Mouse (Mus musculus) kidney, postnatal 14 days (tissue): ENCODE measurements at regions not wholly inside any gene's neighbourhood (a gene's known extent, or its start where the extent isn't known, plus 50 kb on each side); places are given as distances from the start of the nearest gene placed in this dataset.

Experiments used
- DNase-seq: peaks from one replicate; pipeline ENCODE4 v3.0.0; 2022; ENCODE audit warnings: mixed read lengths

DNA sequence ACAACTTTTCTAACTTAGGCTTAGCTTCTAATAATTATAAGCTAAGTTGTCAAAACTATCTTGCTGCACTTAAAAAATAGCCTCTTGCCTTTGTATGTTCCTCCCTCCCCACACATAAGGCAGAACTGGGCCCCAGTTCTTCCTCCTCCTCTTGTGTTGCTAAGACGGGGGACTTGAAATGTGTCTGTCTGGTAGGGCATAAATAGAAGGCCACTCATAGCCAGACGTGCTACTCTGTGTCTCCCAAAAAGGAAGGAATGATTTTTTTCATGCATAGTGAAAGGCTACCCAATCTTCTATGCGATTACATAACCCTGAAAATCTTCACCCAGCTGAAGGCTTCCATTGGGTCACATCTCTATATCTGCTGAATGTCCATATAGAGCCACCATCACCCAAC lies 183.5 kb downstream of the Hsfy2 start:
- DNase-seq, result no peak

DNA sequence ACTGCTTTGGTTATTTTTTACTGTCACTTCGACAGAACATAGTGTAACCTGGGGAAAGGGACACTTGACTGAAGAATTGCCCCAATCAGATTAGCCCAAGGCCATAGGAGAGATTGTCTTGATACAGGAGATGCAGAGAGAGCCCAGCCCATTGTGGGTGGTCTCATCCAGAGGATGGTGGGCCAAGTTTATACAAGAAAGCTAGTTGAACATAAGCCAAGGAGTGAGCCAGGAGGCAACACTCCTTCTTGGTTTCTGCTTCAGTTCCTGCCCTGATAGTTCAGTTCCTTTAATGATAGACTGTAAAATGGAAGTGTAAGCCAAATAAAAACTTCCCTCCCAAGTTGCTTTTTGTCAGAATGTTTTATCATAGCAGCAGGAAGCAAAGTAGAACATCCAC lies 194.4 kb downstream of the Hsfy2 start:
- no peak for DNase-seq

DNA sequence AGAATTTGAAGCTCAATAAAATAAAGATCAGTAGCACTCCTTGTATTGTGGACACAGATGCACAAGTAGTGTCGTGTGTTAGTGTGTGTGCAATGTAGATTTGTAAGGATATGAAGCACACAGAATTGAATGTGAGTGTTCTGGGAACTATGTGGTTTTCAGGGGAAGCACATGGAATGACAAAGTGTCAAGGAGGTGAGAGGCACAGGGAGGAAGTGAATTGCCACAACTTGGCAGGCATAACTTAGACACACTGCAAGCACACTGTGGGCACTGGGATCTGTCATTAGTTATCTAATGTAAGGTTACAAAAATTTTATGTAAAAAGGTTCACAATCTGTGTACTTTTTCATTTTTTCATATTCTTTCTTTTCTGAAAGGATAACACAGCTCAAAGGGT lies 230.4 kb downstream of the Hsfy2 start:
- DNase-seq, result no peak

DNA sequence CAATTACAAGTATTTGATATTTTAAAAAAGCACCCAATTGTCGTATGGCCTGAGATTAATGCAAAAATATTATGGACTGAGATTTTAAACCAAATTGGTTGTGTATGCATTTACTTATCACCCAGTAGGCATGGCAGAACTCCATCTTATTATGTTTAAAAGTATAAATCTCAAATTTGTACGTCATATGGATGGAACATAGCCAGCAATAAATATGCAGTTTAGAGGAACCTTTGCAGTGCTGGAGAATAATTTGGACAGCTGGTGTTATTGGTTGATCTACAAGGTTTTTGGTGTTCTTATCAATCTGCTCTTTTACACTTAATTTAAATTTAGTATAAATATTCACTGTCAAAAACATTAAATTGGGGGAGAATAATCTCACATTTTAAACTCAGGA lies 233.9 kb downstream of the Hsfy2 start:
- DNase-seq, result no peak

DNA sequence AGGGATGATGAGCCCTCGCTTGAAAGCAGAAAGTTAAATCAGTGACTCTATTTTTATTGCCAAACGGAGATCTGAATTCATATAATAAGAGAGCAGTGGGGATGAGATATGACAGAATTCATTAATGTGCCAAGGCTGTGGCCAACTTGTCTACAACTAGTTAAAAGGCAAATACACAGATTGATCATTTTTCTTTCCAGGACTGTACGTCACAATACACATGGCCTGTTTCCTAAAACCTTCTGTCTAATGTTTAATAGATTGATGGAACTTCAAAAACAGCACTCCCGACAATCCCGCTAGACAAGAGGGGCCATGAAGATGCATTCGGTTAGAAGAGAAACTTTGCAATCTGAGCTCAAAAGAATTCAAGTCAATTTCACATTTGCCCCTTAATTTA lies 241.4 kb downstream of the Hsfy2 start:
- no peak for DNase-seq

DNA sequence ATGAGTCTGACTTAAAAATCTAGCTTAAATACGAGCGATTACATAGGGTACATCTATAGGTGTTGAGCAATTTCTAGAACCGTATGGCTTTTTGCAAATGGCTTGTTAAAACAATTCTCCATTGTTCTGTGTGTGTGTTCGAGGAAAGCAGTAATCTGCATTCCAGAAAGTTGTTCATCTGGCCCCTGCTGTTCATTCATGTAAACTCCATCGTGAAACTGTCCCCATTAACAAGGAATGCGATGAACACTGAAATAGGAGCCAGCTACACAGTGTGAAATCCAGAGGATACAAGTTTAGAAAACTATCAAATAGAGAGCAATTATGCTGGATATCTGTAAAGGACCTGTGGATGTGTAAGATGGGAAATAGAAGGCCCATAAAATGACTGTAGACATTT lies 250.1 kb downstream of the Hsfy2 start:
- DNase-seq, result no peak

DNA sequence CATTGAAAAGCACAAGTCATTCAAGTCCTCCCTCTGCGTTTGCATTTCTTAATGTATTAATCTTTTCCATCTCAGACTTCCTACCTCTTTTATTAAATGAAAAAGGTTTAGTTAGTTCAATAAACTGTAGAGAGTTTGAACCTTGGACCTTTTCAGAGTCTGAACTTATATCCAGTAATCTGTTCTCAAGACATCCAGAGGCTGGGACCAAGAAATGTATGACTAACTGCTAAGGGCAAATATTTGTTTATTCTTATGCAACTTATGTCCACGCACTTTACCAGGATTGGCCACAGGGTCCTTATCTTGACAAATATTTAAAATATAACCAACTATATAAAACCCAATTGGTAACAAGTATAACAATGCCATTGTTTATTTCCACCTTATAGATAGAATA lies 270.9 kb downstream of the Hsfy2 start:
- DNase-seq, result no peak

DNA sequence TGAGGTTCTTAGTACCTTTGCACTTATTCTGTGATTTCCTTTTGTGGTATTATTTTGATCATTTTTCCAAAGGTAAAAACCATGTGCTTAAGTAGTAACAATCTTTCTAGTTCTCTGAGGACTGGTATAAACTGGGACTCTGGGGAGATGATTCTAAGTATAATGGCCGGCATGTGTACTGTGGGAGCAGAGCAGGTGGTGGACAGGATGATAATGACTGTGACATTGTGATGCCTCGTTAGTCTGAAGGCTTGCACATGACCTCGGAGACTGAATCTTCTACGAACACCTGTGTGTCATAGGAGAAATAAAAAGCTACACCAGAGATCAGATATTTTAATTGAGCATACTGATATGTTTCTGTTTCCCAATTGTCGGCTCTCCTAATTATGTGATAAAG lies 276.4 kb downstream of the Hsfy2 start:
- no peak for DNase-seq

DNA sequence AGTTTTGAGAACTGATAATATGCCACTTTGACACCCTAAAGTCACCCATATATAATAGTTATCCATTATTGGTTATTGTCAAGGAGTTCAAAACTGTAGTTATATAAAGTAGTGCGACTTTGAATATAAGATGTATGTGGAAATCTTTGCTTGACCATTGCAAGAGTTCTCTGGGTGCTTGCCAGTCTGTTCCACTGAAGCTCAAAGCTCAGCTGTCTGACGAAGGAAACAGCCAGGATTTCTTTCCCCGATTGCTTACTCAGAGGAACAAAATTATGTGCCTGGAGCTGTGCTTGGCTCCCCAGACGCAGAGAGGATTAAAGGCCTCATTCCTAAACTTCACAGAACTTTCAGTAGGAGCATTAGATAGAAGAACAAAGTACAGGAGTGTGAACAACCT lies 290.6 kb downstream of the Hsfy2 start:
- DNase-seq, result no peak

DNA sequence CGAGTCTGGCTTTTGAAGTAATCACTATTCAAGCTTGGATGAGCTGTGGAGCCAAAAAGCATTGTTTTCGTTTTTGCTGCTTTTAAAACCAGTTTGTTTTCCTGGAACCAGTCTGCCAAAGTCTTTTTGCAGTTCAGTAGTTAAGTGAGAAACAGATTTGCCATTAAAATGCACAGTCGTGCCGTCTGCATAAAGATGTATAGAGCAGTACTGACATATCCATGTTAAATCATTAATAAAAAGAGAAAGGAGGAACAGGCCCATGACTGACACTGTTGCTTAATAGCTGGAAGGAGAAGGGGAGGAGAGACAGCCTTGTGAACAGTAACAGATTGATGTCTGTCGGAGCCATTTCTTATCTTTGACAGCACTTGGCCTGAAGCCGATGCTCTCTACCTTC lies 292.3 kb downstream of the Hsfy2 start:
- DNase-seq, result no peak

DNA sequence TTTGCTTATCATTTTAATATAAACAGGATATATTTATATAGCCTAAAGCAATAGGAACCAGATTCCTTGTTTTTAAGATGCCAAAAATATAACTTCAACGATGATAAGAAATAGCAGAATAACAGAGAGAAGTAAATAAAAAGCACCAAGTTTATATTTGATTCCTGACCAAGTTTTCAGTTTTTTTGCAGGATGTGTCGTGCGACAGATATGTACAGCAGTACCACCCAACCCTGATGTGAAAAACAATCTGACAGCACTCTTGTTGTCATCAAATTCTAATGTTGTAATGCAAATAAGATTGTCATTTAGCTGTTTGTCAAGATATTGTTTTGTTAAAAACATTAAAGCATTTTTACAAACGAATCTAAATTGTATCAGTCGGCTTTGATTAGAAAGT lies 309.9 kb downstream of the Hsfy2 start:
- no peak for DNase-seq

DNA sequence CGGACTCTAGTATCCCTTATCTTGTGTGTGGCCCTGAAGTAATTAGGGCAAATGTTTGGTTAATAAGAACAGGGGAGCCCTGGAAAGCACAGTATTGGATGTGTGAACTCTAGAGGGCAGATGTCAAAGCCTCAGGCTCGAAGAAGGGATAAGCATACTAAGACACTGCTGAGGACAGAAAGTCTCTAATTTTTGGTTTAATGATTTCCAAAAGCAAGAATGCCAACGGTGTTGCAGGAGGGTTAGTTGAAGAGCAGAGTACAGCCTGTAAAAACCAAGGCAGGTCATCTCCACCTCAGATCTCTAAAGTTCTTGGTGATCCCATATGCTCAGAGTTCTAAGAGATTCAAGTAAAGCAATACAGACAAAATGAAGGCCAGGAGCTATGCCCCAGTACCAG lies 328.6 kb downstream of the Hsfy2 start:
- DNase-seq, result no peak

DNA sequence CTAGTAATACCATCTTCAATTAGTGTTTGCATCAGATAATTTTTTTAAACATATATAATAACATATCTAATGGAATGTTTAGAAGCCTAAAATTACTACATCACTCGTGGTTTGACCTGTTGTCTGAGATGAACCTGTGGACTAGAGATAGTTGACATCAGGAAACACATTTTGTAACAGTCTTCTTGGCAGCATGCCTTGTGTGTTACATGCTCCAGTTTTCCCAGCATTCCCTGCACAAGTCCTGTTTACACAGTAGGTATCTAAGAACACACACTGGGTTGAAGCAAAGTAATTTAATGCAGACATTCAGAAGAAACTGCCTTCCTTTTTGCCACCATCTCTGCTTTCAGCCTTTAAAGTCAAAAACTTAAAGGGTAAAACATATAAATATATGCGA lies 342.8 kb downstream of the Hsfy2 start:
- DNase-seq, result no peak

DNA sequence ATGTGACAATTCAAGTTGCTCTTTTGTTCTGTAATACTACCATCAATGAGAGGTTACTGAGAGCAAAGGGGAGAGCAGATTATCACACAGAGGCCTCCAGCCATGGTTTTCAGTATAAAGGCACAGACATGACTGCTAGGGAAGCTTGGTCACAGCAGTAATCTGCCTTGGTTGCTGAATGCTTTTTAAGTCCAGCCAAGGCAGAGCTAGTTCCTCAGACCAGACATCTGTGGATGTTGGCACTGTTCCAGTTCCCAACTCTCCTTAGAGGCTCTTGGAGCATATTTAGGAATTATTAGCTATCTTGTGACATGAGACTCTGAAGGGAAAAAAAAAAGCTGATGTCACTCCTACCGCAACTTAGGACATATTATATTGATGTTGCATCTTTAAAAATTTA lies 347.5 kb downstream of the Hsfy2 start:
- DNase-seq, result peak; percentile 37

DNA sequence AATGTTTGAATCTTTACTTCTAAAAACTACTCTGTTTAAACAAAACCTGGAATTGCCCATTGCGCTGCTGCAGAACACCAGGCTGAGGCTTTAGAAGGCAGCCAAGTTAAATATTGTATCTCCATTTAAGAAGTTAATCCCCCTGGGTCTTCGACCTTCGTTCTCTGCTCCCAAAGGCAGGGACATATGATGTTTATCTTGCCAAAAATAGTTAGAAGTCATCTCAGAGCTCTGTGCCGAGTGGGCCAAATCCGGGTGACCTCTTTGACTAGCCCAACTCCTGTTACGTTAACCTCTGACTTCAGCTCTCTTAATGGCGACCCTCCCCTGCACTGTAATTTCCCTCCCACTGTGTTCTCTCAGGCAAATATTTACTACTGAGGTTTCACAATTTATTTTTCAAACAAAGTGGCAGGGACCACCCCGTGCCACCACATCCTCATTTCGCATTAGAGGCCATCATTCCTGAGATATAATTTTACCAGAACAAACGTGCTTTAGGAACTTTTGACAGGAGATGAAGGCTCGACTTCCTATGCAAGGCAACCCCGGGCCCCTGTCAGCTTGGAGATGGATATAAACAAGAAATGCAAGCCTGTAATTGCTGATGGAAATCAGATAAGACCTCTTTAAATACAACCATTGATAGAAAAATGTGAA lies 350.7 kb downstream of the Hsfy2 start:
- peak; percentile 57 for DNase-seq

DNA sequence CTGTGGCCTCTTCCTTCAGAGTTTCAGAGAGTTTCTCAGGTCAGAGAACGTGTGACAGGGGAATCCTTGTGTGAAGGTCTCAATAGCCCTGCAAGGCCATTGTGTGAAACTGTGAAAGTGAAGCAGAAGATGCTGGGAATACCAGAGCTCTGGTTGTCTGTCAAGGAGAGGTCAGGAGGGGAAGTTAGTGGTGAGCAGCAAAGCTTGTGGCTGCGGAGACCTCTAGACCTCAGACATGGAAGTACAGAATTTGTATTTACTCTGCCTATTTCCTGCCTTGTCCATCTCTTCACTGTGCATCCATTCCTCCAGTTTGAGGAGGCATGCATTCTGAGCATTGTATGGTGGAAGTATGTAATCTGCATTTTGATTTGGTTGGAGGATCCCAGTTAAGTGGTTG lies 375.5 kb downstream of the Hsfy2 start:
- DNase-seq, result no peak

DNA sequence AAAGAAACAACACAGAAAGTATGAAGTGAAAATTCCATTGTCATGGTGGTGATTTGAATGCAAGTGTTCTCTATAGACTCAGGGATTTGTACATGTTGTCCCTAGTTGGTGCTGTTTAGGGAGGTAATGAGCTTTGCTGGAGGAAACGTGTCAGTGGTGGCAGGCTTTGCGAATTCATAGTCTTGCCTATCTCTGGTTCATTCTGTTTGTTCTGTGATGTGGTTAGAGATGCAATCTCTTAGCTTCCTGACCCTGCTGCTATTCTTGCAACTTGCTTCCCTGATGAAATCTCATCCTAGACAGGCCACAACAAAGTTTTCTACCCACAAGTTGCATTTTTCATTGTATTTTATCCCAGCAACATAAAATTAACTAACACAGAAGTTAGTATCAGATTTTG lies 376.5 kb downstream of the Hsfy2 start:
- DNase-seq, result no peak

DNA sequence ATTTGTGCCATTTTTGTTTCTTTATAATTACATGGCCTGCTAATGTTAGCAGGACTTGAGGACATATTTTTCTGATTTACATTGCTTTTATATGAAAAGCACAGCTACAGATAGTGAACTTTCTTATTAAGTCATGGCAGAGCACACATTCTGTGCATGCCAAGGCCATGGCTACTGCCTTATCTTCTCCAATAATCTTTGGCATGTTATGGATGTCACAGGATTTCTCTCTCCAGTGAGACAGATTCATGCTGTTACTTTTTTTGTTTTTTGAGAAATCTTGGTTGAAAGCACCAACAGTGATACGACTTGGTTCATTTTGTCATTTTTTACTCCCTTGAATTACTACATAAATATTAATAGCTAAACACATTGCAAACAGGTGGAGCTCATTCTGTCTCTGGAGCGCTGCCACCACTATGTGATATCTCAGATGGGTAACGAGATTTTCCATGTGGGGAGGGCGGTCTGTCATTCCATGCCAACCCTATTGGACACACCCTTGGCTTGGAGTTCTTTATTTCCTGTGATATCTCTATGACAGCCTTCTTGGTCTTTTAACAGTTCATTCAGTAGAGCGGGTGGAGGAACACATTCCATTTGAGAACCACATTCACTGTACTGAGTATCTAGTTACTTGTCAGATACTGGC lies 380.3 kb downstream of the Hsfy2 start:
- DNase-seq, result no peak

DNA sequence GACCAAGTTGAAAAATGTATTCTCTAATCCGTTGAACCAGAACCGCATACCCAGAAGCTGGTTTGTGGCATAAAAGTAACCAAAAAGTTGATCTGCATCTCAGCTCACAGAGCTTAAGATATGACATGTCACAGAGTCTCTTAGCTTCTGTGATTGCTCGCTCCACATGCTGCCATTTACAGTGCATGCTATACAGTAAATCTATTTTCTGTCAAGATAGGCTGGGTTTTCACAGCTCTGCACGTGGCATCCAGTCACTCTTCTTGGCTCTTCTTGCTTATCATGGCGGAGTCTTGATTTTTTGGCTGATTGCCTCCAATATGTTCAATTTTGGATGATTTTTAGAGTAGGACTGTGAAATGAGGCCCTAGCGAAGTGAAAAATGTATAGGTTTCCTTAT lies 397.5 kb downstream of the Hsfy2 start:
- no peak for DNase-seq

DNA sequence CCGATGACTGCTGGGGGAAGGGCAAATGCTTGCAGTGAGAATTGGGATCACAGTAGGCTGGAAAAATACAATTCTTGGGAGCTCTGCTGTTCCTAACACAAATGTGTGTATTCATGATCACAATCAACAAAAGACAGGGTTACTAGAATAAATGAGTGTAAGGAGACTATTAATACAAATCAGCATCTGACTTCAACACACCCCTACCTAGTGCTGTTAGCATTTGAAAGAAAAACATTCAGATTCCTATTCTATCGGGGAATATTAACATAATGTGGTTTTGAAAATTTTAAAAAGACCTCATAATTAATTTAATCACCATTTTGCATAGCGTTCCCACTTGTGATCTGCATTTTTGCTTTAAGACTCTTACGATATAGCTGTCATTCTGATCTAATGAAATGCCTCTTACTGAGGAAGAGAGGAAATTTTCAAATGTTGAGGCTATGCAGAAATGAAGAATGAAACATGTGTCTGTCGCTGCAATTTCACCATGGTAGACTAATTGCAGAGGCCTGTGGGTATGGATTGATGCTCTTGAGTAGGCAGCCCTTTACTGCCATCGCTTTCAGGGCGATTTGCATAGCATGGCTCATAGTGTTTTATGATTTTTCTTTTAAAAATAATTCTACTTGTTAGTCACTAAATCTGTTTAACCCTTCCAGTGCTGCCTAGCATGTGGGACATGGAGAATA lies 410.8 kb downstream of the Hsfy2 start:
- DNase-seq, result no peak

DNA sequence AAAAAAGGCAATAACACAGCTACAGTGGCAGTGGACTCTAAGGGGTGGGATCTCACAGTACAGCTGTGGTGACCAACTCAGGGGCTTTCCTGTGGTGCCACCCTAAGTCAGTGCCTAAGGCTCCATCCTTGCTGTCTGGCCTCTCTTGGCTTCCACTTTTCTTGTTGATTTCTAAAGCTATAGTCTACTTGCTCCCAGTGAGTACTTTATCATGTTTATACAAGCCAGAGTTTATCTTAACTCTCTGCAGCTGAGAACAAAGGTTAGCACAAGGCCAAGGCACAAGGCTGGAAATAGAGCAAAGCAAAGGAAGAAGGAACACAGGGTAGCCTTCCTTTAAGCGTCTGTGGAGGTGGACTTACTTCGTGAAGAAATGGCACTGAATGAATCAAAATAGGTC lies 417.5 kb downstream of the Hsfy2 start:
- DNase-seq, result no peak

DNA sequence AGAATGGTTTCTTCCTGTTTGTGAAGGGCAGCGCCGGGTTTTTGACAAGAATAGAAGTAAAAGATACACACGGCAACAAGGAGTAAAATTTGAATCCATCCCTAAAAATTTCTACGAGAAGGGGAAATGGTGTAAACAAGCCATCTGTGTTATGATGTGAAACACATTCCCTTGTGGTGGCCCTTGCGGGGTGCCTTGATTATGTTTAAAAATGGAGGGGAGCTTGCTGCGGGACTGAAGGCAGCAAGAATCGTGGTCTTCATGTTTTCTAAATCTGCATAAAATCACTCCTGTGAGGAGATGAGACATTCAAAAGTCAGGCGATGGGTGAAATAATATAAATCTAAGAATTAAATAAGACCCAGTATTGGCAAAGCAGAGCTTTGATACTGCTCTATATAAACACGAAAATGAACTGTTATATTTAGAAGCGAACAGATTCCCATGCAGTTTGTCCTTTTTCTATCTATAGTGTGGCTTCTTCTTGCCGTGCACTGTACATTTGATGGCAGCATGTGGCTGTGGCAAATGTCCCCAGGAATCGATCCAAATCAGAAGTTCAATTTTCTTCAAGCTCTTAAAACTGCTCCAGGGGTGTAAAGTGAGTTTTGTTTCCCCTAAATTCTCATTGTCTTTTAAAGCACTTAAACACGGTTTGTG lies 426.4 kb downstream of the Hsfy2 start:
- DNase-seq, result no peak

DNA sequence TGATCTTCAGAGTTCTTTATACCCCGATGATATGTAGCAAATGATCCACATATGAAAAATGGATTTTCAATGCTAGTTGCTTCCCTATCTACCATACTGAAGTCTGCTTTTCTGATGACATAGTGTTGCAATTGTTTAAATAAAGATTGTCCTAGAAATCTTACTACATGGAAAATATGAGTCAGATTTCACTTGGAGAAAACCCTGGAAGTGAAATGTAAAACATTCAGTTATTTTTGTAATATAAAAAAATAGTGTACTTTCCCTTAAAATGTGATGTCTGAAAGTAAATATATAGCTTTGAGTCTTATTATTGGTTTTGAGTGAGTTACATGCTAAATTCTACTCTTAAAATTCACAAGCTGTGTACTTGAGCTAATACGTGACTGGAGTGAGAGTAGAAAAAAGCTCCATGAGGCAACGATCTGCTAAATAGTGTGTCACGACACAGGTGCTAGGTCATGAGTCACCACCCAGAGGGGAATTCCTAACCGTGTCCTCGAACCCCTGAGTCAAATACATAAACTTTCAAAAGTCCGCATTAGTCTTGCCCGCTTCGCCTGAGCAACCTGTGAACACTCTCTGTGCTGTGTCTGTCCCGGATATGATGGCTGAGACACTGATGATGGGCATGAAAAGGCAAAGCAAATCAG lies 430.5 kb downstream of the Hsfy2 start:
- DNase-seq, result no peak

DNA sequence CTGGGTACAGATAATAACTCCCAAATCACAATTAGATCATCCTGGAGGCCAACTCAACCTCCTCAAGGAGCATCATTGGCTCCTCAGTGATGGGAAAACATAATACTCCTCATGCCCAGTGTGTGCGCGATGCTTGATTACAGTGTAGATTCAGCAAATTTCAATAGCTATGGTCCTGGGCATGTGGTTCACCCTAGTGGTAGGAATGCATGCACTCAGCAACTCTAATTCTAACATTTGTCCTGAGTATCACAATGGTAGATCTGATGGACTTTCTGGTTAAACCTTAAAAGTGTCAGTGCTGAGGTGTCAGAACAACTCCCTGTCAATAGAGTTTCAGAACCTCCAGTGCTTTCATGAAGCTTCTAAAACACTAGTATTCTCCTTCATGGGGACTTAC lies 442.0 kb downstream of the Hsfy2 start:
- DNase-seq, result no peak
